Mouse (Mus musculus) neural tube, embryonic 12.5 days (tissue): Measurements from ENCODE around the gene Lep. TPM values are rescaled to one million over a fixed set of nuclear protein-coding genes. Genes with fewer than 3 reads are reported as not detected.

Experiments
- ATAC-seq: fragments of 200-750 bp; cut with Nextera tagmentation; 2 replicates; pipeline ENCODE4 v1.8.0; 2017; ENCODE audit warnings: low read depth, mild to moderate bottlenecking, moderate TSS enrichment, moderate library complexity; ENCODE audit not compliant: low FRiP score
- H3K27ac ChIP-seq: fragments of 300-500 bp; sonication (generic); 2 replicates; pipeline ENCODE4 v1.5.1; 2016
- H3K27me3 ChIP-seq: fragments of 300-500 bp; sonication (generic); replicated peaks from 2 replicates; pipeline ENCODE4 v1.6.1; 2016; ENCODE audit warnings: mild to moderate bottlenecking
- H3K36me3 ChIP-seq: fragments of 300-500 bp; sonication (generic); 2 replicates; pipeline ENCODE4 v1.6.1; 2016; ENCODE audit warnings: mild to moderate bottlenecking
- H3K4me1 ChIP-seq: fragments of 300-500 bp; sonication (generic); 2 replicates; pipeline ENCODE4 v1.6.1; 2016
- H3K4me2 ChIP-seq: fragments of 300-500 bp; sonication (generic); replicated peaks from 2 replicates; pipeline ENCODE4 v1.6.1; 2016; ENCODE audit warnings: mild to moderate bottlenecking
- H3K4me3 ChIP-seq: fragments of 300-500 bp; sonication (generic); 2 replicates; pipeline ENCODE4 v1.5.1; 2016
- H3K9ac ChIP-seq: fragments of 300-500 bp; sonication (generic); 2 replicates; pipeline ENCODE4 v1.6.1; 2016; ENCODE audit warnings: mild to moderate bottlenecking
- H3K9me3 ChIP-seq: fragments of 300-500 bp; sonication (generic); 2 replicates; pipeline ENCODE4 v1.6.1; 2016; ENCODE audit warnings: mild to moderate bottlenecking
- WGBS: fragments of 180-500 bp; shearing (Covaris S2); methylation state at CpG from one replicate; pipeline ENCODE4 v1.1.7; 2016; 5-methylcytosine and 5-hydroxymethylcytosine counted together
- polyA plus RNA-seq: library from polyadenylated mRNA; unstranded; fragments of >200 nt; fragmentation: Nextera tagmentation; extraction: Ambion mirVana; gene quantifications from 2 replicates; pipeline ENCODE4 v1.2.1, GENCODE M21; 2016

Lep gene
- polyA plus RNA-seq, 1 experiment from 2014 or later = not detected

- no peak overlapping the region for H3K27ac ChIP-seq
- WGBS = 63% methylated on average over 11 of the region's 11 CpGs
- no peaks in the 10 kb centered on the region for H3K4me1 ChIP-seq
- H3K4me3 ChIP-seq = no peak overlapping the region
- no peaks in the 10 kb centered on the region for H3K36me3 ChIP-seq
- 0 out of 2 replicates have a peak, but pooled peaks cover 6% of the 10 kb centered on the region for H3K9me3 ChIP-seq
- no peaks in the 10 kb centered on the region for H3K27me3 ChIP-seq
- H3K9ac ChIP-seq = no peak overlapping the region
- ATAC-seq = no peak
- H3K4me2 ChIP-seq = no peak overlapping the region
Measured at GRCm38 (mm10) chr6:29092904-29093303, 32.9 kb downstream of the Lep start.

GRCm38 (mm10) chr6:29099536-29100170, 39.6 kb downstream of the Lep start:
- no peak overlapping the region for H3K4me3 ChIP-seq
- no peaks in the 10 kb centered on the region for H3K9me3 ChIP-seq
- H3K27ac ChIP-seq = no peak overlapping the region
- H3K36me3 ChIP-seq = no peaks in the 10 kb centered on the region
- H3K4me1 ChIP-seq = no peaks in the 10 kb centered on the region
- 69% methylated on average over 14 of the region's 14 CpGs for WGBS
- no peak for ATAC-seq
- H3K27me3 ChIP-seq = no peaks in the 10 kb centered on the region
- no peak overlapping the region for H3K4me2 ChIP-seq
- no peak overlapping the region for H3K9ac ChIP-seq

- Histone ChIP-seq H3K4me3 (no peak overlapping the region), H3K27ac (no peak overlapping the region), H3K9me3 (no peaks in the 10 kb centered on the region), H3K27me3 (no peaks in the 10 kb centered on the region), H3K36me3 (no peaks in the 10 kb centered on the region), H3K9ac (no peak overlapping the region), H3K4me2 (no peak overlapping the region), H3K4me1 (no peaks in the 10 kb centered on the region)
- no peak for ATAC-seq
- 50% methylated on average over 3 of the region's 3 CpGs for WGBS
Measured at GRCm38 (mm10) chr6:29100423-29100822, 40.4 kb downstream of the Lep start.

GRCm38 (mm10) chr6:29101248-29101864, 41.3 kb downstream of the Lep start:
- H3K9me3 ChIP-seq = no peaks in the 10 kb centered on the region
- 92% methylated on average over 9 of the region's 9 CpGs for WGBS
- ATAC-seq = no peak
- H3K27ac ChIP-seq = no peak overlapping the region
- no peak overlapping the region for H3K9ac ChIP-seq
- no peaks in the 10 kb centered on the region for H3K4me1 ChIP-seq
- no peak overlapping the region for H3K4me2 ChIP-seq
- H3K4me3 ChIP-seq = no peak overlapping the region
- no peaks in the 10 kb centered on the region for H3K36me3 ChIP-seq
- H3K27me3 ChIP-seq = no peaks in the 10 kb centered on the region

GRCm38 (mm10) chr6:29108376-29108775, 48.4 kb downstream of the Lep start:
- Histone ChIP-seq H3K4me3 (no peak overlapping the region), H3K9me3 (peaks cover 10% of the 10 kb centered on the region; the same call in 1 of the 2 replicates), H3K36me3 (no peaks in the 10 kb centered on the region), H3K9ac (no peak overlapping the region), H3K27ac (no peak overlapping the region), H3K4me1 (no peaks in the 10 kb centered on the region), H3K27me3 (no peaks in the 10 kb centered on the region), H3K4me2 (no peak overlapping the region)
- ATAC-seq = no peak
- 70% methylated on average over 1 of the region's 1 CpGs for WGBS

GRCm38 (mm10) chr6:29111501-29111900, 51.5 kb downstream of the Lep start:
- Histone ChIP-seq H3K4me3 (no peak overlapping the region), H3K27me3 (no peaks in the 10 kb centered on the region), H3K4me1 (no peaks in the 10 kb centered on the region), H3K27ac (no peak overlapping the region), H3K4me2 (no peak overlapping the region), H3K36me3 (no peaks in the 10 kb centered on the region), H3K9ac (no peak overlapping the region), H3K9me3 (peaks cover 10% of the 10 kb centered on the region; the same call in 1 of the 2 replicates)
- 87% methylated on average over 4 of the region's 4 CpGs for WGBS
- no peak for ATAC-seq

GRCm38 (mm10) chr6:29115756-29116155, 55.7 kb downstream of the Lep start:
- no peak overlapping the region for H3K4me3 ChIP-seq
- no peak overlapping the region for H3K9ac ChIP-seq
- peaks cover 10% of the 10 kb centered on the region; the same call in 1 of the 2 replicates for H3K9me3 ChIP-seq
- H3K4me2 ChIP-seq = no peak overlapping the region
- H3K27me3 ChIP-seq = no peaks in the 10 kb centered on the region
- no peak overlapping the region for H3K27ac ChIP-seq
- ATAC-seq = no peak
- 71% methylated on average over 7 of the region's 7 CpGs for WGBS
- no peaks in the 10 kb centered on the region for H3K4me1 ChIP-seq
- no peaks in the 10 kb centered on the region for H3K36me3 ChIP-seq

GRCm38 (mm10) chr6:29117417-29118104, 57.5 kb downstream of the Lep start:
- WGBS = 66% methylated on average over 7 of the region's 7 CpGs
- no peaks in the 10 kb centered on the region for H3K9me3 ChIP-seq
- no peak overlapping the region for H3K4me2 ChIP-seq
- no peak for ATAC-seq
- H3K27me3 ChIP-seq = no peaks in the 10 kb centered on the region
- H3K36me3 ChIP-seq = no peaks in the 10 kb centered on the region
- no peak overlapping the region for H3K27ac ChIP-seq
- no peak overlapping the region for H3K9ac ChIP-seq
- no peaks in the 10 kb centered on the region for H3K4me1 ChIP-seq
- no peak overlapping the region for H3K4me3 ChIP-seq

- ATAC-seq = no peak
- no peak overlapping the region for H3K4me2 ChIP-seq
- H3K4me1 ChIP-seq = no peaks in the 10 kb centered on the region
- H3K27ac ChIP-seq = no peak overlapping the region
- H3K4me3 ChIP-seq = no peak overlapping the region
- no peaks in the 10 kb centered on the region for H3K27me3 ChIP-seq
- H3K36me3 ChIP-seq = no peaks in the 10 kb centered on the region
- H3K9me3 ChIP-seq = no peaks in the 10 kb centered on the region
- no peak overlapping the region for H3K9ac ChIP-seq
Measured at GRCm38 (mm10) chr6:29118231-29118630, 58.2 kb downstream of the Lep start.

GRCm38 (mm10) chr6:29118963-29119362, 58.9 kb downstream of the Lep start:
- H3K4me3 ChIP-seq = no peak overlapping the region
- WGBS = 71% methylated on average over 4 of the region's 4 CpGs
- no peak overlapping the region for H3K9ac ChIP-seq
- H3K27ac ChIP-seq = no peak overlapping the region
- ATAC-seq = no peak
- no peaks in the 10 kb centered on the region for H3K4me1 ChIP-seq
- H3K27me3 ChIP-seq = no peaks in the 10 kb centered on the region
- H3K36me3 ChIP-seq = peaks cover 3% of the 10 kb centered on the region; the same call in 1 of the 2 replicates
- no peaks in the 10 kb centered on the region for H3K9me3 ChIP-seq
- H3K4me2 ChIP-seq = no peak overlapping the region

GRCm38 (mm10) chr6:29119990-29120389, 60.0 kb downstream of the Lep start:
- no peak for ATAC-seq
- H3K9me3 ChIP-seq = no peaks in the 10 kb centered on the region
- H3K4me2 ChIP-seq = no peak overlapping the region
- 89% methylated on average over 13 of the region's 13 CpGs for WGBS
- H3K36me3 ChIP-seq = peaks cover 11% of the 10 kb centered on the region
- no peak overlapping the region for H3K9ac ChIP-seq
- no peak overlapping the region for H3K27ac ChIP-seq
- no peaks in the 10 kb centered on the region for H3K27me3 ChIP-seq
- H3K4me3 ChIP-seq = no peak overlapping the region
- H3K4me1 ChIP-seq = no peaks in the 10 kb centered on the region
